Mouse (Mus musculus) G1E (cell line): Measurements from ENCODE around the gene Sccpdh. TPM values are rescaled to one million over a fixed set of nuclear protein-coding genes. Genes with fewer than 3 reads are reported as not detected.
"Not testable (repeated sequence)": the region's sequence is repeated elsewhere in the genome, so short reads cannot be mapped to it uniquely, and the experiment has no call there.

Source experiments
- ATAC-seq: 2 replicates; pipeline ENCODE4 v1.8.0; 2016; ENCODE audit warnings: mild to moderate bottlenecking; ENCODE audit not compliant: insufficient number of reproducible peaks, poor library complexity, low FRiP score, severe bottlenecking; ENCODE audit errors: extremely low read depth
- DNase-seq: peaks from one replicate; pipeline ENCODE4 v3.0.0; 2012; ENCODE audit warnings: low spot score
- H3K27me3 ChIP-seq: 2 replicates; pipeline ENCODE4 v1.6.1; 2012; ENCODE audit warnings: mild to moderate bottlenecking, low read length, inconsistent platforms; ENCODE audit not compliant: insufficient read depth
- H3K36me3 ChIP-seq: replicated peaks from 2 replicates; pipeline ENCODE3; 2012; ENCODE audit warnings: mild to moderate bottlenecking, inconsistent platforms
- H3K4me1 ChIP-seq: 2 replicates; pipeline ENCODE4 v1.6.1; 2012; ENCODE audit warnings: low read depth, low read length, inconsistent platforms, mixed read lengths; ENCODE audit not compliant: insufficient read depth
- H3K4me3 ChIP-seq: 2 replicates; pipeline ENCODE4 v1.5.1; 2012; ENCODE audit warnings: low read depth, mild to moderate bottlenecking, inconsistent platforms, low read length, moderate library complexity, mixed read lengths
- H3K9me3 ChIP-seq: replicated peaks from 2 replicates; pipeline ENCODE4 v1.6.1; 2012; ENCODE audit warnings: inconsistent platforms
- CTCF ChIP-seq: IDR thresholded peaks from 2 replicates; pipeline ENCODE4 v1.5.1; 2012; ENCODE audit warnings: low read depth, low read length, inconsistent platforms, mixed read lengths
- GATA1 ChIP-seq: IDR thresholded peaks from 2 replicates; pipeline ENCODE4 v1.6.1; 2012; ENCODE audit warnings: borderline replicate concordance, low read length, inconsistent platforms, mixed read lengths
- GATA2 ChIP-seq: IDR thresholded peaks from 2 replicates; pipeline ENCODE4 v1.6.1; 2012; ENCODE audit warnings: low read depth, low read length, inconsistent platforms, borderline replicate concordance
- POLR2AphosphoS5 ChIP-seq: IDR thresholded peaks from 2 replicates; pipeline ENCODE4 v1.6.1; 2012; ENCODE audit warnings: low read depth, low read length, inconsistent platforms; ENCODE audit not compliant: insufficient replicate concordance
- TAL1 ChIP-seq: conservative IDR thresholded peaks from 2 replicates; pipeline ENCODE4 v1.6.1; 2012; ENCODE audit warnings: low read depth, low read length, inconsistent platforms, mixed read lengths
- polyA plus RNA-seq: library from polyadenylated mRNA; stranded (reverse); fragments of >175 nt; gene quantifications from 2 replicates; pipeline ENCODE4 v1.2.3, GENCODE M21; 2012
- total RNA-seq, 2 experiments: library from RNA; stranded (forward) in 1 of 2; stranded (reverse) in 1 of 2; fragments of 200-1000 nt in 1 of 2; fragments of >200 nt in 1 of 2; fragmentation: Nextera tagmentation in 1 of 2; gene quantifications; 2 replicates each; pipeline ENCODE4 v1.2.3; 2014 to 2017

Gene Sccpdh
- total and polyA plus RNA-seq, 3 experiments: 11.9 to 110 (median 72.8) TPM

DNA sequence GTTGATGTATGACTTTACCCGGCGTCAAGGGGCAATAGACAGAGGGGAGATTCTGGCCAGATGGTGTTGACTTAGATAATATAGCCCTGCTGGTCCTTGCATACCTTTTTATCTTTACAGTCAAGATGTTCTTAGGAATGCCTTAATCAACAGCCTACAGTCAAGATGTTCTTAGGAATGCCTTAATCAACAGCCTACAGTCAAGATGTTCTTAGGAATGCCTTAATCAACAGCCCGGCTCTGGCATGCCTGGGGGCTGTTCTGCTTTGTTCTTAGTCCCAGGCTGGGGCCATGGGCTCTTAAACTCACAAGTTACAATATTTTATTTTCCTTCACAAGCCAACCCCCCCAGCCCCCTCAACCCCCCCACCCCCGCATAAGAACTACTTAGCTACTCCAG lies 47.3 kb downstream of the Sccpdh start:
- not testable (repeated sequence) for H3K4me3 ChIP-seq, H3K36me3 ChIP-seq, H3K27me3 ChIP-seq, DNase-seq
- ATAC-seq: peak; percentile 74
- peaks cover 10% of the 10 kb centered on the region for H3K9me3 ChIP-seq
- peak; percentile 58; the same call in 1 of the 2 replicates for TF ChIP-seq TAL1
- H3K4me1 ChIP-seq: peaks cover 54% of the 10 kb centered on the region

DNA sequence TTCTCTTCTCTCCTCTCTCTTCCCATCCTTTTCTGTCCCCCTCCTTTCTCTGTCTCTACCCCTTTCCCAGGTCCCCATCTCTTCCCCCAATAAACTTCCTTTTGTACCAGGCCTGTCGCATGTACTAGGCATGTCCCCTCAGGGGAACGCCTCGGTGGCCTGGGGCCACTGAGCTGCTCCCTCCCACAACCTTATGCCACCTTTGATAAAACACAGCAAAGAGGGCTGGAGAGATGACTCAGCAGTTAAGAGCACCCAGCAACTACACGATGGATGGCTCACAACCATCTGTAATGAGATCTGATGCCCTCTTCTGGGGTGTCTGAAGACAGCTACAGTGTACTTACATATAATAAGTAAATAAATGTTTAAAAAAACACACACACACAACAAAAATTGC lies 47.8 kb downstream of the Sccpdh start:
- no peaks in the 10 kb centered on the region; the same call in 1 of the 2 replicates for H3K27me3 ChIP-seq
- H3K9me3 ChIP-seq: peaks cover 10% of the 10 kb centered on the region
- H3K4me3 ChIP-seq: no peak overlapping the region; the same call in 1 of the 2 replicates
- ATAC-seq: peak; percentile 93
- TF ChIP-seq CTCF: no peak
- peak; percentile 59 for TF ChIP-seq TAL1
- TF ChIP-seq GATA1: no peak
- no peak for TF ChIP-seq GATA2
- H3K4me1 ChIP-seq: peaks cover 51% of the 10 kb centered on the region
- DNase-seq: peak; percentile 63
- H3K36me3 ChIP-seq: no peaks in the 10 kb centered on the region

DNA sequence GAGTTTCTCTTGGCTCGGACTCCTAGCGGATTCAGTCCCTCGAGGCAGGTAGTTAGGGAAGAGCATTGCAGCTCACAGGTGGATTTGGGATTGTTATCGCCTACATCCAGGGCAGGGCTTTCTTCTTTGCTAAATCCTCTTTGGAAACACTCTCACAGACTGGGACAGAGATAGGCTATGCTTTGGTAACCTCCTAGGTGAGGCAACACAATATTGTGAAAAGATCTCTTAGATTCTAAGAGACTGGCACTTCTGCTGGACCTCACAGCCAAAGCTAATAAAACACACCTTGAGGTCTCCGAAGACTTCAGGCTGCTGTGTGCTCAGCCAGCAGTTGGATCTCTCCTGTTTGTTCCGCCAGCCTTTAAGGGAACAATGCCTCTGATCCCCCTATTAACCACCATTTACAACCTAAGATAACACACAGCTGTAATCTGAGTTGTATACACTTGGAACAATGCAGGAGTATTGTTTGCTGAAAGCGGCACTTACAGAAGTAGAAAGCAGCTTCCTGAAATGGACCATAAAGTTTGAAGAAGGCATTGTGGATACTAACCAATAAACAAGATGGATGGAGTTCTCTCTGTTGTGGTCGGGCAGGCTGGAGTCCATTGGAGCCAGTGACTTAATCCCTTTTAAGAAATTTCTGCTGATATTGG lies 54.9 kb downstream of the Sccpdh start:
- DNase-seq (no peak), ATAC-seq (no peak)
- no peak for TF ChIP-seq POLR2AphosphoS5
- no peak for TF ChIP-seq GATA2
- no peak for TF ChIP-seq TAL1
- no peak for TF ChIP-seq CTCF
- no peak for TF ChIP-seq GATA1
- peaks cover 21% of the 10 kb centered on the region; the same call in 1 of the 2 replicates for H3K4me1 ChIP-seq
- H3K36me3 ChIP-seq: no peaks in the 10 kb centered on the region
- H3K27me3 ChIP-seq: 0 out of 2 replicates have a peak, but pooled peaks cover 3% of the 10 kb centered on the region
- H3K4me3 ChIP-seq: no peak overlapping the region
- no peaks in the 10 kb centered on the region for H3K9me3 ChIP-seq

DNA sequence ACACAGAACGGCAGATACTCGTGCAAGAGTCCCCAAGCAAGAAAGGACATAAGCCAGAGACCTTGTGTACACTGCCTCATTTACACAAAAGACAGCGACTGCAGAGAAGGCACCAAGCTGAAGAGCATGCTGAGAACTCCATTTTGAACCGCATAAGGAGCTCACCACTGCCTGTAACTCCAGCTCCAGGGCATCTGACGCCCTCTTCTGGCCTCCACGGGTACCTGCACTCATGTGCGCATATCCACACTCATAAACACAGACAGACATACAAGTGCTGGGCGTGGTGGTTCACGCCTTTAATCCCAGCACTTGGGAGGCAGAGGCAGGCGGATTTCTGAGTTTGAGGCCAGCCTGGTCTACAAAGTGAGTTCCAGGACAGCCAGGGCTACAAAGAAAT lies 60.7 kb downstream of the Sccpdh start:
- DNase-seq (no peak), ATAC-seq (no peak)
- peaks cover 37% of the 10 kb centered on the region for H3K27me3 ChIP-seq
- H3K36me3 ChIP-seq: no peaks in the 10 kb centered on the region
- H3K9me3 ChIP-seq: peaks cover 5% of the 10 kb centered on the region
- no peak overlapping the region for H3K4me3 ChIP-seq
- TF ChIP-seq GATA1 (no peak), GATA2 (no peak), POLR2AphosphoS5 (no peak), CTCF (no peak), TAL1 (no peak)
- H3K4me1 ChIP-seq: peaks cover 27% of the 10 kb centered on the region

DNA sequence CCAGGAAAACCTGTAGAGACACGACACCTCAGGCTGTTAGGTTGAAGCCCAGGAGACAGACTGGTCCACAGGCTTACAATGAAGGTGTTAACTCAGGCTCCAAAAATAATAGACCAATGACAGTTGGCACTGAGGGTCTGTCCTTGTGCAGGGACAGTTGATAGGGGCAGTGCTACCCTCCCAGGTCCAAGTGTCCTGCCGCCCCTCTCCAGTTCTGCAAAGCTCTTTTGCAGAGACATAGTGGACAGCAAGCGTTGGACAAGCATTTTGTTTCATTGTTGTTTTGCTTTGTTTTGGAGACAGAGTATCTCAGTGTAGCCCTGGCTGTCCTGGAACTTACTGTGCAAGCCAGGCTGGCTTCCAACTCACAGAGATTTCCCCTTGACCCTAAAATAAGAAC lies 63.4 kb downstream of the Sccpdh start:
- H3K9me3 ChIP-seq: peaks cover 5% of the 10 kb centered on the region
- H3K4me1 ChIP-seq: peaks cover 34% of the 10 kb centered on the region
- peaks cover 38% of the 10 kb centered on the region for H3K27me3 ChIP-seq
- ATAC-seq (no peak), DNase-seq (no peak)
- no peaks in the 10 kb centered on the region for H3K36me3 ChIP-seq
- TF ChIP-seq GATA1 (no peak), GATA2 (no peak), CTCF (no peak), POLR2AphosphoS5 (no peak), TAL1 (no peak)
- H3K4me3 ChIP-seq: no peak overlapping the region

DNA sequence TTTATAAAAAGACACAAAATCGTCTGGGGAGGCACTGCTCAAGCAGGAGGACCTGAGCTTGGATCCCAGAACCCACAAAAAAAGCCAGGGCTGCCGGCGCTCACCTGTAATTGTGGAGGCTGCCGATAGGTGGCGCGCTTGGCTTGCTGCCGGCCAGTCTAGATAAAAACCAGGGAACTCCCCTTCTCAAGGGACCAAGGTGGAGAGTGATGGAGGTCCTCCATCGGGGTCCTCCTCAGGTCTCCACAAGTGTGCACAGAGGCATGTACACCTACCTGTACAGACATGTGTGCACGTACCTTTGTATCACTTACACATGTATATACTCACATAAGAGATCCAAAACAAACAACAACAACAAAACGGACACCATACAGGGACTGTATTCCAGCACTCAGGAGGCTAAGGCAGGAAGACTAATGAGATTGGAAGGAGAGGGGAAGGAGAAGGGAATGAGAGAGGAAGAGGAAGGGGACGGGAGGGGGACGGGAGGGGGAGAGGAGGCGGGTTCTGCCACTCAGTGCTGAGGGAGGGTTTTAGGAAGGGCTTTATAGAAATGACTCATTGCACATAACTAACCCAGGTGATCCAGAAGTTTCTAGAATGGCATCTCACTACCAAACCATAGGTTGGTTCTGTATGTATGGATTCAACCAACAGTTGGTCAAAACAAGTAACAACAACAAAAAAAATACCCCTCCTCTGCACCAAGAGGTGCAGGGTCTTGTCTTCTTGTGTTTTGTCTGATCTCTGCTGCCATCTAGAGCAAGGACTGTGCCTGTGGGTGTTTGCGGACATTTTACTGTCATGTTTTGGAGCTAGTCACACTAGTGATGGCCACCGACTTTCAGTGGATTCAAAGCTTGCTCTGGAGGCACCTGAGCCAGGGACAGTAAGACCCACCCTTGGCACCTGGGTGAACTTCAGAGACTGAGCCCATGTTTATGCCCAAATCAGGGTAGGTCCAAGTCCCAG lies 66.8 kb downstream of the Sccpdh start:
- ATAC-seq (peak; percentile 34; the same call in 1 of the 2 replicates), DNase-seq (peak; percentile 53)
- Histone ChIP-seq H3K4me3 (no peak overlapping the region; the same call in 1 of the 2 replicates), H3K36me3 (no peaks in the 10 kb centered on the region), H3K9me3 (no peaks in the 10 kb centered on the region), H3K27me3 (peaks cover 34% of the 10 kb centered on the region), H3K4me1 (peaks cover 29% of the 10 kb centered on the region)
- TF ChIP-seq TAL1 (no peak), POLR2AphosphoS5 (no peak), GATA1 (no peak), CTCF (peak; percentile 83)
